Mouse (Mus musculus) heart, adult 2 months (tissue): ENCODE results near the gene Slit1. TPM values are rescaled to one million over a fixed set of nuclear protein-coding genes. Genes with fewer than 3 reads are reported as not detected.

Experiments used
- DNase-seq, 2 experiments: peaks; one replicate each; pipeline ENCODE4 v3.0.0; 2021
- H3K27ac ChIP-seq: fragments of 200-600 bp; 2 replicates; pipeline ENCODE4 v1.8.1; 2022
- H3K27me3 ChIP-seq: fragments of 200-500 bp; 2 replicates; pipeline ENCODE4 v1.6.1; 2012; ENCODE audit warnings: mild to moderate bottlenecking, low read length, inconsistent platforms, mixed read lengths; ENCODE audit not compliant: control insufficient read depth, insufficient read depth
- H3K36me3 ChIP-seq: fragments of 200-500 bp; 2 replicates; pipeline ENCODE4 v1.6.1; 2012; ENCODE audit warnings: low read length, inconsistent platforms; ENCODE audit not compliant: control insufficient read depth, insufficient read depth
- H3K4me1 ChIP-seq: fragments of 200-500 bp; 2 replicates; pipeline ENCODE4 v1.6.1; 2011; ENCODE audit warnings: low read length; ENCODE audit not compliant: control insufficient read depth, insufficient read depth
- H3K4me3 ChIP-seq: fragments of 200-600 bp; 2 replicates; pipeline ENCODE4 v1.8.1; 2022
- H3K79me2 ChIP-seq: fragments of 200-500 bp; replicated peaks from 2 replicates; pipeline ENCODE4 v1.6.1; 2012; ENCODE audit warnings: mild to moderate bottlenecking, inconsistent platforms, low read length, moderate library complexity, mixed read lengths; ENCODE audit not compliant: control insufficient read depth, insufficient read depth
- H3K9ac ChIP-seq: fragments of 200-500 bp; 2 replicates; pipeline ENCODE4 v1.6.1; 2012; ENCODE audit warnings: low read depth, mild to moderate bottlenecking, control low read depth, inconsistent platforms, low read length, mixed read lengths
- CTCF ChIP-seq: fragments of 200-600 bp; IDR thresholded peaks from 2 replicates; pipeline ENCODE4 v1.8.1; 2022; ENCODE audit warnings: antibody characterized with exemption, mild to moderate bottlenecking, moderate library complexity
- EP300 ChIP-seq: fragments of 200-500 bp; IDR thresholded peaks from 2 replicates; pipeline ENCODE4 v1.6.1; 2011; ENCODE audit warnings: low read depth, low read length, control low read depth; ENCODE audit not compliant: insufficient read depth
- POLR2A ChIP-seq: fragments of 200-500 bp; IDR thresholded peaks from 2 replicates; pipeline ENCODE4 v1.6.1; 2011; ENCODE audit warnings: mild to moderate bottlenecking, low read depth, low read length, control low read depth; ENCODE audit not compliant: insufficient read depth
- WGBS: fragments of 180-500 bp; shearing (Covaris S2); methylation state at CpG from one replicate; pipeline ENCODE4 v1.1.7; 2018; 5-methylcytosine and 5-hydroxymethylcytosine counted together
- intact Hi-C: fragments of 180-260 bp; cut with DNase I; formaldehyde crosslinking; loops from one replicate; pipeline ENCODE4 v1.15.1; 2025
- polyA plus RNA-seq: library from polyadenylated mRNA; depleted of rRNA; stranded (reverse); fragments of >200 nt; gene quantifications from 2 replicates; pipeline ENCODE4 v1.2.3, GENCODE M21; 2012
- total RNA-seq, 2 experiments: library from RNA; stranded (reverse); gene quantifications; 2 replicates each; pipeline ENCODE4 v1.2.3; 2021

The Slit1 gene
- total and polyA plus RNA-seq, 3 experiments, result 0.05 to 0.07 (median 0.06) TPM

DNA sequence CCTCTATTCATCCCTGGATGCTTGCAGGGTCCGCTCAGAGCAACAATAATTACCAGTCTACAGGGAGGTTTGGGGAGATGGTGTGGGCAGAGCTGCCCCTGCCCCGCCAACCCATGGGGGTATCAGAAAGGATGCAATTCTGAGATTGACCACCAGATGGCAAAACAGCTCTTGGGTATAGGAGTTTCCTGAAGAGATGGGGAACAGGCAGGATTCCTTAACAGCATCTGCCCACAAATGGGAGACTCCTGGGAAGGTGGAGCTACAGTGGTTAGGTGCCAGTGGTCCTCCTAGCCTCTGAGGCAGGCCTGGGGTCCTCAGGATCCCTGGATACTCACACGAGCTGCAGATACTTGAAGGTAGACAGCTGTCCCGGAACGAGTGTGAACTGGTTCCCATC, 113.9 kb downstream of the Slit1 start:
- no peaks in the 10 kb centered on the region for H3K27me3 ChIP-seq
- H3K4me1 ChIP-seq, result no peaks in the 10 kb centered on the region
- DNase-seq, result peak in 1 of 2 experiments; percentile 30
- H3K27ac ChIP-seq, result no peak overlapping the region
- no peaks in the 10 kb centered on the region for H3K36me3 ChIP-seq
- WGBS, result 42% methylated on average over 5 of the region's 5 CpGs
- no peaks in the 10 kb centered on the region for H3K79me2 ChIP-seq
- intact Hi-C loops, result no loop called here
- H3K9ac ChIP-seq, result no peak overlapping the region
- no peak overlapping the region for H3K4me3 ChIP-seq
- TF ChIP-seq EP300, result no peak
- TF ChIP-seq CTCF, result peak; percentile 89

GRCm38 (mm10) chr19:41628970-41629369, 114.5 kb downstream of the Slit1 start:
- no peak for TF ChIP-seq POLR2A
- TF ChIP-seq EP300, result no peak
- TF ChIP-seq CTCF, result no peak
- no peak overlapping the region for H3K9ac ChIP-seq
- no peaks in the 10 kb centered on the region for H3K79me2 ChIP-seq
- no peaks in the 10 kb centered on the region for H3K4me1 ChIP-seq
- no peaks in the 10 kb centered on the region for H3K36me3 ChIP-seq
- no peak overlapping the region for H3K27ac ChIP-seq
- WGBS, result 84% methylated on average over 11 of the region's 11 CpGs
- H3K4me3 ChIP-seq, result no peak overlapping the region
- no peaks in the 10 kb centered on the region for H3K27me3 ChIP-seq
- no peak for DNase-seq
- intact Hi-C loops, result no loop called here

DNA sequence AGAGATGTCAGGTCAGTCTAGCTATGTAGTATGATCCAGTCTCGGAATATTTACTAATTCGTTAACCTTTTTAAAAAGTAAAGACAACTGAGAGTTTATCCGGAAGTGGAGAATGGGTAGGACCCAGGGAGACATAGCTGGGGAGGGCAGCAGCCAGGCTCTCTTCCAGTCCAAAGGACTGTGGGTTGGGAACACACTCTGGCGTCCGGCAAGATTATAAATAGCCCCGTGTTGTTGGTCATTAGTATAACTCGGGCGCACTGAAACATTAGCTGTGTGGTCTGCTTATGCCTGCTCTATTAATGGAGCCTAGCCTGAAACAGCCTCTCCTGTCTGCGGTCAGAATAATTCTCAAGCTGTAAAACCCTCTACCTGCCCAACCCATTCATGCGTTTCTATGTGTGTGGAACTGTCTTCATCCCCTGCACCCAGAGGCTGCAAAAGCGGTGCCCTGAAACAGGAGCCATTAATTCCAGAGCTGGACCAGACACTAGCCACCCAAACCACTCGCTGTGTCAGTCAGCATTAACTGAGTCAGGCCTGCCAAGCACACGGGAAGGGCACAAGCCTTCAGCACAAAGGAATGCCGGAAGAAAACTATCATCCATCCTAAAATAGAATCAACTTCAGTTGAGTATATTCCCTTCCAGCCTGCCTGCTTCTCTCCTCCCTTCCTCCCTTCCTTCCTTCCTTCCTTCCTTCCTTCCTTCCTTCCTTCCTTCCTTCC, 122.9 kb downstream of the Slit1 start:
- Histone ChIP-seq H3K79me2 (no peaks in the 10 kb centered on the region), H3K36me3 (no peaks in the 10 kb centered on the region), H3K27ac (peak overlapping the region; percentile 82), H3K9ac (no peak overlapping the region), H3K4me1 (peaks cover 4% of the 10 kb centered on the region; the same call in 1 of the 2 replicates), H3K27me3 (no peaks in the 10 kb centered on the region), H3K4me3 (no peak overlapping the region)
- peak in 1 of 2 experiments; percentile 32 for DNase-seq
- WGBS, result 61% methylated on average over 14 of the region's 14 CpGs
- TF ChIP-seq EP300 (0 out of 2 replicates have a peak, but pooled peaks have one; percentile 47), POLR2A (no peak)
- intact Hi-C loops, result no loop called here

DNA sequence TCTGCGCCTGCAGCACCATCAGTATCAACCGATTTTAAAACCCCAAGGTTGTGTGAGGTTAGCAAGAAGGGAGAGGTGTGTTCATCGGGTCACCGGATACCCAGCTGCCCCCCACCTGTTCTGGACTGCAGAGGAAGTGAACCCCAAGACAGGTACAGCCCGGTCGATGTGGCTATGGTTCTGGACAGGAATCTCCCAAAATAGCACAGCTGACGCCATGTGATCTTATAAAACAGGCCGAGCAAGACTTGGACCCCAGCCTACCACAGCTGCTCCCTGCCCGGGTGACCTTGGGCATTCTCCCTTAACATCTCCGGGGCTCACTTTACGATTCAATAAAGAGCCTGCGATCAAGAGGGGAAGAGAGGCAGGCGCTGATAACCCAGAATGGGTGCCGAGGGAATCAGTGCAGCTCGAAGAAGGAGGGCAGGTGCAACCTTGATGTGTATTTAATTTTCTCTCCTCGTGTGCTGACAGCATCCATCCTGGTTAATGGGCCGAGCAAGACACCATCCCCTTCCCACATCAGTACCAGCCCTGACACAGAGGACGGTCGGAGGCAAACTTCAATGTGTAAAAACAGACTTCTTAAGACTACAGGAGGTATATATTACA, 124.6 kb downstream of the Slit1 start:
- intact Hi-C loops, result no loop called here
- Histone ChIP-seq H3K27ac (peak overlapping the region; percentile 43), H3K4me1 (peaks cover 4% of the 10 kb centered on the region; the same call in 1 of the 2 replicates), H3K9ac (no peak overlapping the region), H3K36me3 (no peaks in the 10 kb centered on the region), H3K79me2 (no peaks in the 10 kb centered on the region), H3K4me3 (no peak overlapping the region), H3K27me3 (no peaks in the 10 kb centered on the region)
- WGBS, result 57% methylated on average over 19 of the region's 19 CpGs
- no peak for TF ChIP-seq POLR2A
- TF ChIP-seq EP300, result no peak
- TF ChIP-seq CTCF, result no peak
- DNase-seq, result peak; percentile 47 to 63

DNA sequence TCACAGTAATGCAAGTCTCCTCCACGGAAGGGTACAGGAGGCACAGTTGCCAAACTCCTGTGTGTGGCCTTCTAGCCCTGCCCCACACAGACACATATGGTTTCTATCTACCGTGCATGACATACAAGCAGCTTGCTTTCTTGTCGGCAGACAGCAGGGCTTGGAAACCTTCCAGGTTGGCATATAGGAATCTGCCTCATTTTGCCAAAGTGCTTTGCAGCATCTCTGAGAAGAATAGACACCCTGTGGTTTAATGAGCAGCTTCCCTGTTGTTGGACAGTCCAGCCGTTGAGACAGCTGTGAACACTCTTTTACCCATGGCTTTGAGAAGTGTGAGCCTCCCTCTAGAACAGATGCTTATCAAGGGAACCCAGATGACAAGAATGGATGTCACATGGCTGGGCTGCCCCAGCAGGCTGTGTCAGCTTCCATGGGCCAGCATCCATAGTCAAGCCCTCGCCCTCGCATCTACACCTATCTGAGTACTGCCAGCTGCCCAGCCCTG, 125.3 kb downstream of the Slit1 start:
- H3K4me1 ChIP-seq, result peaks cover 4% of the 10 kb centered on the region; the same call in 1 of the 2 replicates
- no peaks in the 10 kb centered on the region for H3K27me3 ChIP-seq
- TF ChIP-seq EP300 (no peak), CTCF (no peak), POLR2A (no peak)
- H3K27ac ChIP-seq, result peak overlapping the region; percentile 38
- no peaks in the 10 kb centered on the region for H3K79me2 ChIP-seq
- WGBS, result 50% methylated on average over 6 of the region's 6 CpGs
- H3K9ac ChIP-seq, result no peak overlapping the region
- no peaks in the 10 kb centered on the region for H3K36me3 ChIP-seq
- intact Hi-C loops, result no loop called here
- no peak overlapping the region for H3K4me3 ChIP-seq
- no peak for DNase-seq

DNA sequence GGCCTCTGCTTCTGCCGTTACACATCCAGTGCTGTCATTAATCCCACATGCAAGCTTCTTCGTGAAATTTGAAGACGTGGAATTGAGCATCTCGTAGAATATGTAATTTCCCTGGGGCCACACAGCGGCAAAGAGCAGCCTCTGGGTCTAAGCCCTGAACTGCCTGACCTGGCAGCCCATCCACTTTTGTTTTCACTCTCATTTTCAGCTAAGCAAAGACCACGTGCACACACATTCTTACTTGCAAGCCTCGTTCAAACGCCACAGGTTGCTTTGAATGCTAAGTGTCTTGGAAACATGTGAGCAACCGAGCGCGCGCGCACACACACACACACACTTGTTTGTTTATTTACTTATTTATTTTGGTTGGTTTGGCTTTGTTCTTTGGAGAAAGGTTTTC, 126.4 kb downstream of the Slit1 start:
- intact Hi-C loops, result no loop called here
- WGBS, result 90% methylated on average over 13 of the region's 13 CpGs

More for the DNA sequence above, 126.4 kb downstream of the Slit1 start:
- Histone ChIP-seq H3K4me3 (no peak overlapping the region), H3K27ac (no peak overlapping the region), H3K79me2 (no peaks in the 10 kb centered on the region), H3K4me1 (peaks cover 4% of the 10 kb centered on the region; the same call in 1 of the 2 replicates), H3K27me3 (no peaks in the 10 kb centered on the region), H3K36me3 (no peaks in the 10 kb centered on the region), H3K9ac (no peak overlapping the region)
- TF ChIP-seq POLR2A (no peak), EP300 (no peak), CTCF (no peak)
- no peak for DNase-seq
